11 mouse cellular contexts compared by ENCODE assay signal in genomic region chr19:10904927-10905727, GRCm38 (mm10). TPM values are rescaled to one million over a fixed set of nuclear protein-coding genes. Genes with fewer than 3 reads are reported as not detected.
DNase-seq lines count a peak whose midpoint lies in the region; ATAC-seq lines count a peak whose summit lies in the region.
"Had no signal": no experiment of that assay in that cellular context is flagged by ENCODE, and none has a peak within 500 bp of the region (broad histone marks: within the 10 kb centered on the region; RNA-seq: fewer than 3 reads in every experiment).

No protein-coding gene starts in this region.

- 49% methylated on average over 7 of the region's 7 CpGs for WGBS in limb, embryonic 13.5 days

- peak overlapping the region; percentile 70; the same call in 1 of the 2 replicates for H3K27ac ChIP-seq in limb, embryonic 13.5 days

- no peak overlapping the region for H3K4me3 ChIP-seq in limb, embryonic 13.5 days

- peak; percentile 36 to 53 for DNase-seq in cerebellum, postnatal 10 days
- DNase-seq in cerebellum, adult 9-10 months: no peak
- DNase-seq in adrenal gland, postnatal 14 days: peak; percentile 88
- peak; percentile 81 to 90 for DNase-seq in heart, adult 18-20 months
- DNase-seq in kidney, adult 8-10 months: peak; percentile 60 to 80
- peak; percentile 69 for DNase-seq in ovary, adult 18-20 months (ENCODE audit: low spot score)

- peaks cover 81% of the 10 kb centered on the region for H3K36me3 ChIP-seq in limb, embryonic 13.5 days

- peak; percentile 71 for ATAC-seq in limb, embryonic 13.5 days (ENCODE audit: low FRiP score, low read depth)
- no peak for ATAC-seq in activated CD4-positive, CD25-positive, alpha-beta regulatory T cell, adult 4 months

- H3K4me2 ChIP-seq in limb, embryonic 13.5 days (replicated peaks): 0 out of 2 replicates have a peak overlapping the region, but pooled peaks have one; percentile 1

- H3K9ac ChIP-seq in limb, embryonic 13.5 days: no peak overlapping the region

- H3K9me3 ChIP-seq in limb, embryonic 13.5 days: no peaks in the 10 kb centered on the region

- H3K4me1 ChIP-seq in limb, embryonic 13.5 days: peaks cover 22% of the 10 kb centered on the region

- H3K27me3 ChIP-seq in limb, embryonic 13.5 days: no peaks in the 10 kb centered on the region

RNA-seq across cellular contexts. Expression of gene Prpf19, which starts 10.1 kb away (rescaled TPM):
- total RNA-seq in adrenal gland, postnatal 14 days (2021): 125 and 126 TPM in 2 replicates
- 100 to 1,000 TPM; 237 to 251 TPM for total RNA-seq in heart, adult 18-20 months (2021)
- polyA plus RNA-seq in limb, embryonic 13.5 days (2015; fragmentation: Nextera tagmentation; extraction: Ambion mirVana): 49.9 and 50.9 TPM in 2 replicates
- 10 to 100 TPM; 11.7 to 29.4 TPM for polyA plus RNA-seq in activated CD4-positive, CD25-positive, alpha-beta regulatory T cell, adult 4 months (2017; shearing (Covaris generic))

RNA-seq across cellular contexts. Expression of gene Zp1, which starts 15.3 kb away (rescaled TPM):
- not detected in 2 replicates for total RNA-seq in adrenal gland, postnatal 14 days (2021)
- not detected for total RNA-seq in heart, adult 18-20 months (2021)
- polyA plus RNA-seq in limb, embryonic 13.5 days (2015; fragmentation: Nextera tagmentation; extraction: Ambion mirVana): not detected in 2 replicates
- not detected for polyA plus RNA-seq in activated CD4-positive, CD25-positive, alpha-beta regulatory T cell, adult 4 months (2017; shearing (Covaris generic))
- total RNA-seq: common myeloid progenitor, adult 5-6 weeks had no signal
- polyA plus RNA-seq: C2C12; neural tube, embryonic 11.5 days had no signal

RNA-seq across cellular contexts. Expression of gene Tmem109, which starts 23.3 kb away (rescaled TPM):
- total RNA-seq in adrenal gland, postnatal 14 days (2021): 92.7 and 101 TPM in 2 replicates
- total RNA-seq in heart, adult 18-20 months (2021): 100 to 1,000 TPM; 104 to 113 TPM
- polyA plus RNA-seq in limb, embryonic 13.5 days (2015; fragmentation: Nextera tagmentation; extraction: Ambion mirVana): 92.0 and 100 TPM in 2 replicates
- polyA plus RNA-seq in activated CD4-positive, CD25-positive, alpha-beta regulatory T cell, adult 4 months (2017; shearing (Covaris generic)): 10 to 100 TPM; 59.2 to 65.4 TPM

RNA-seq across cellular contexts. Expression of gene Ptgdr2, which starts 31.8 kb away (rescaled TPM):
- total RNA-seq in adrenal gland, postnatal 14 days (2021): not detected in 2 replicates
- not detected for total RNA-seq in heart, adult 18-20 months (2021)
- 0.10 TPM in 1 of 2 replicates, not detected in the other for polyA plus RNA-seq in limb, embryonic 13.5 days (2015; fragmentation: Nextera tagmentation; extraction: Ambion mirVana)
- not detected for polyA plus RNA-seq in activated CD4-positive, CD25-positive, alpha-beta regulatory T cell, adult 4 months (2017; shearing (Covaris generic))
- polyA plus RNA-seq: neural tube, embryonic 11.5 days had no signal

RNA-seq across cellular contexts. Expression of gene Tmem132a, which starts 35.4 kb away (rescaled TPM):
- 19.6 and 20.2 TPM in 2 replicates for total RNA-seq in adrenal gland, postnatal 14 days (2021)
- total RNA-seq in heart, adult 18-20 months (2021): 10 to 100 TPM; 10.1 to 10.3 TPM
- 106 and 111 TPM in 2 replicates for polyA plus RNA-seq in limb, embryonic 13.5 days (2015; fragmentation: Nextera tagmentation; extraction: Ambion mirVana)
- under 1 TPM in 1 of 2 experiments, not detected in 1; 0.89 TPM for polyA plus RNA-seq in activated CD4-positive, CD25-positive, alpha-beta regulatory T cell, adult 4 months (2017; shearing (Covaris generic))
